Mouse (Mus musculus) heart, adult 11 months (tissue): ENCODE data around the gene H13.
A peak's percentile ranks its signal among the peaks of the same experiment; 100 is the strongest.

Source experiments
- DNase-seq: peaks from one replicate; pipeline ENCODE4 v3.0.0; 2022

The H13 gene

GRCm38 (mm10) chr2:152669256-152669638 lies at the start of gene H13:
Gene H13, plus strand, starts transcription at chr2:152669461.
- peak; percentile 100 for DNase-seq

GRCm38 (mm10) chr2:152620367-152621134 lies 48.7 kb upstream of the H13 start:
- peak; percentile 97 for DNase-seq

GRCm38 (mm10) chr2:152622151-152622550 lies 47.1 kb upstream of the H13 start:
- no peak for DNase-seq

GRCm38 (mm10) chr2:152622953-152623352 lies 46.3 kb upstream of the H13 start, which contains the start of gene Defb25:
Gene Defb25, minus strand, starts transcription at chr2:152623053.
- DNase-seq: no peak

- DNase-seq: no peak
These were observed 44.7 kb upstream of the H13 start for GRCm38 (mm10) chr2:152624566-152624965.

- no peak for DNase-seq
These were observed 44.0 kb upstream of the H13 start for GRCm38 (mm10) chr2:152625256-152625655.

GRCm38 (mm10) chr2:152626774-152627591 lies 42.3 kb upstream of the H13 start, which contains the start of gene Rem1:
Gene Rem1, plus strand, starts transcription at chr2:152626951.
- peak; percentile 98 for DNase-seq

GRCm38 (mm10) chr2:152628066-152628465 lies 41.2 kb upstream of the H13 start:
- DNase-seq: peak; percentile 97

- DNase-seq: no peak
These were observed 40.0 kb upstream of the H13 start for GRCm38 (mm10) chr2:152629239-152629638.

GRCm38 (mm10) chr2:152629904-152630303 lies 39.4 kb upstream of the H13 start:
- no peak for DNase-seq

- no peak for DNase-seq
These were observed 35.9 kb upstream of the H13 start for GRCm38 (mm10) chr2:152633334-152633733.

GRCm38 (mm10) chr2:152634311-152634710 lies 35.0 kb upstream of the H13 start:
- no peak for DNase-seq

GRCm38 (mm10) chr2:152636246-152637005 lies 32.8 kb upstream of the H13 start:
- DNase-seq: peak; percentile 99

- no peak for DNase-seq
These were observed 32.3 kb upstream of the H13 start for GRCm38 (mm10) chr2:152637006-152637322.

GRCm38 (mm10) chr2:152637381-152637780 lies 31.9 kb upstream of the H13 start:
- DNase-seq: peak; percentile 91

GRCm38 (mm10) chr2:152638865-152639264 lies 30.4 kb upstream of the H13 start:
- DNase-seq: peak; percentile 91

GRCm38 (mm10) chr2:152639406-152640113 lies 29.7 kb upstream of the H13 start:
- DNase-seq: peak; percentile 99

GRCm38 (mm10) chr2:152652901-152653620 lies 16.2 kb upstream of the H13 start:
- DNase-seq: peak; percentile 98

- DNase-seq: peak; percentile 98
These were observed 15.2 kb upstream of the H13 start for GRCm38 (mm10) chr2:152653874-152654715.

GRCm38 (mm10) chr2:152657398-152657797 lies 11.9 kb upstream of the H13 start:
- peak; percentile 90 for DNase-seq

- DNase-seq: no peak
These were observed 8.1 kb upstream of the H13 start for GRCm38 (mm10) chr2:152661163-152661562.
